Mouse (Mus musculus) layer of hippocampus, adult 11-12 months (tissue): ENCODE data around the gene 4930590J08Rik.
"Not testable (repeated sequence)": the region's sequence is repeated elsewhere in the genome, so short reads cannot be mapped to it uniquely, and the experiment has no call there.

Experiments used
- DNase-seq: peaks from one replicate; pipeline ENCODE4 v3.0.0; 2022; ENCODE audit warnings: low spot score

4930590J08Rik gene

DNA sequence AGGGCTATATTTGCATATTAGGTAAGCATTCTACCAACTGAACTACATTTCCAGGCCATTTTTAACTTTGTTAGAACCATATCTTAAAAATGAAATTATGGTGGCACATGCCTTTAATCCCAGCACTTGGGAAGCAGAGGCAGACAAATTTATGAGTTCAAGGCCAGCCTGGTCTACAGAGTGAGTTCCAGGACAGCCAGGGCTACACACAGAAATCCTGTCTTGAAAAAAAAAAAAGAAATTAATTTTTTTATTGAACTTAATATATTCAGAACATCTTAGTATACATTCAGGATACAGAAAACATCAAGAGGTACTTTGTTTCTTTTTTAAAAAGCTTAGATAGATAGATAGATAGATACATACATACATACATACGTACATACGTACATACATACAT is at the start of gene 4930590J08Rik:
Gene 4930590J08Rik, plus strand, starts transcription at position 301 of the 400 bp plus-strand sequence.
- not testable (repeated sequence) for DNase-seq

DNA sequence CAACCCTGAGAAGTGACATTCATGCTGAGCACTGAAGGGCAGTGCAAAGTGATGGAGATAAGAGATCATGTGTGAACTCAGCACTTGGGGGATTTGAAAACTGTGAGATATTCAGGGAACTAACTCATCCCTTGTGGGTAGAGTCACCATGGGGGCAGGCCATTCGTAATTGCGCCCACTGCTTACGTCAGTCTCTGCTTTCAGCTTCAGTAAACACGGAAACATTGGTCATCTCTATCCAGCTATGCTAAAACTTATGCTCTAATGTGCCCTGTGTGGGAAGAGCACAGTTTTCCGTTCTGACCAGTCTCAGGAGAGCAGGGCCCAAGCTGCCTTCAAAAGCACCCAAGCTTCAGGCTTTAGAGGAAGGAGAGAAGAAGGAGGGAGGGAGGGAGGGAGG is 44.3 kb upstream of the 4930590J08Rik start:
- no peak for DNase-seq

DNA sequence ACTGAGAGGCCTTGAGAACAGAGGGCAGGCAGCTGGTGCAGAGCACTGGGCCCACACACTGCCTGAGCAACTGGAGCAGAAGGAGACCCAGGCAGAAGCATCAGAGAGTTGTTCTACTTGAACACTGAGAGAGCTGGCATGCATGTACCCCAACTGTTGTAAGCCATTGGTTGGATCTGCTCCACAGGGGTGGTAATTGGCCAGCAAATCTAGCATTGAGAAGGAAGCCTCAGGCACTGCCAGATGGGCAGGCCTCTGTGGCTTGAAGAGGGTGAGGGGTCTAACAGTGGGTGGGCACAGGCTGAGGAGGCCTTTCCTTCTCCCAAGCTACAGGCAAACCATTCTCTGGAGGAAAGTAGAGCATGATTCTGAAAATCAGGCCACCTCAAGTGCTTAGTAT is 39.8 kb upstream of the 4930590J08Rik start:
- DNase-seq, result no peak

DNA sequence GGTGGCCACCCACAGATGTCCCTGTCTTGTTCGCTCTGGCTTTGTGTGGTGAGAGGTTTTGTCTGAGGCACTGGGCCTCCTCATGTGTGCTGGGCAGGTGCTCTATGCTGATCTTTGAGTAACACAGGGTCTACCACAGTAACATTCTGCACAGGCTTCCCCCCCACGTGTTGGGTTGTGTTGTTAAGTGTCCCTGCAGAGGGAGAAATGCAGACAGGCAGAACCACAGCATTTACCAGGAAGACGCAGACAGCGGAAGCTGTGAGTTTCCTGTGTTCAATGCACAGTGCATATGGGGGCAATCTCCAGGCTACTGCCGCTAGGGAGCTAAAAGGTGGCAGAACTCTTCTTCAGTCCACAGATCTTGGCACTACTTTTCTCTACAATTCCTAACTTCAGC is 38.0 kb upstream of the 4930590J08Rik start:
- no peak for DNase-seq

DNA sequence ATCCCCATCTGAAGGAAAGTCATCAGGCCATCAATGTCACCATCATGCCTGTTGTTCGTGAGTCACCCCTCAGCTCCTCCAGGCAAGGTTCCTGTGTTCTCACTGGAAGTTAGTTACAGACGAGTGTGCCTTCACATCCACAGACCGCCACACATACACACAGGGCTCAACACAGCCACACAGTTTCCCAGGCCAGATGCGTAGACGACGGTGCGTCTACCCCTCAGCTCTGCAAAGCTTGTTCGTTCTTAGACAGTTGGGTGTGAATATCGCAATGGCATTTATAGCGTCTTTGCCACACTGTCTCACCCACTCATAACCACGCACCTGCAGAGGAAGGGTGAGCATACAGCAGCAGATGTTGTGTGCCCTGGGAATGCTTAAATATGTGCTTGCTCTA is 37.0 kb upstream of the 4930590J08Rik start:
- no peak for DNase-seq

DNA sequence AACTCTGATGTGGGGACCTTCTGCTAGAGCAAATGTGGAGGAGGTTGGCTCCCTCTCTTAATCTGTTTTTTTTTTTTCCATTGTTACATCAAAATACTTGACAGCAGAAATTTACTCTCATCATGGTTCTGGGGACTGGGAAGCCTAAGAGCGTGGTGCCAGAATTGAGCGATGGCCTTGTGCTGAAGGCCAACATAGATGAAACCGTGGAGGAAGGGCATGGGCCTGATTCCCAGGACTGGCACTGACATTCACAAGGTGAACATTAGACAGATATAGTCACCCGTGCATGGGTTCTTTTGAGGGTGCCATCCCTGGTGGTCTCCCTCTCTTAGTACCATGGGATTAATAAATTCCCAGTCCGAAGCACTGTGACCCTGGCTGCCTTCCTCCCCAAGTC is 34.5 kb upstream of the 4930590J08Rik start:
- no peak for DNase-seq

DNA sequence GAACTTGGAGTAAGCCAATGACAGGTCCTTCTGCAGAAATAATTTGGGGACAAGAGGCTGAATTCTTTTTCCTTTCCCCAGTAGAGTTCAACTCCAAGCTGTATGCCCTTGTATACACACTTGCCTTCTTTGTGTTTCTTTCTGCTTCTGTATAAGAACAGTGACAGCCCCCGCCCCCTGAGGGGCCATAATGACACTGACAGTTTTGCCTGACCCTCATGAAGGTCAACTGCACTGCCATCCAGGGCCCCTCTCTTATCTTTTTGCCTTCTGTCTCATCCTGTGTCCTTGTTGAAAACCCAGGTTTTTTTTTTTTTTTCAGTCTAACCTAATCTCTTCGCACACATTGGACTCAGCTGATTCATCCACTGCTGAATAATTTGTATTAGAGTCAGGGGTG is 29.8 kb upstream of the 4930590J08Rik start:
- no peak for DNase-seq

DNA sequence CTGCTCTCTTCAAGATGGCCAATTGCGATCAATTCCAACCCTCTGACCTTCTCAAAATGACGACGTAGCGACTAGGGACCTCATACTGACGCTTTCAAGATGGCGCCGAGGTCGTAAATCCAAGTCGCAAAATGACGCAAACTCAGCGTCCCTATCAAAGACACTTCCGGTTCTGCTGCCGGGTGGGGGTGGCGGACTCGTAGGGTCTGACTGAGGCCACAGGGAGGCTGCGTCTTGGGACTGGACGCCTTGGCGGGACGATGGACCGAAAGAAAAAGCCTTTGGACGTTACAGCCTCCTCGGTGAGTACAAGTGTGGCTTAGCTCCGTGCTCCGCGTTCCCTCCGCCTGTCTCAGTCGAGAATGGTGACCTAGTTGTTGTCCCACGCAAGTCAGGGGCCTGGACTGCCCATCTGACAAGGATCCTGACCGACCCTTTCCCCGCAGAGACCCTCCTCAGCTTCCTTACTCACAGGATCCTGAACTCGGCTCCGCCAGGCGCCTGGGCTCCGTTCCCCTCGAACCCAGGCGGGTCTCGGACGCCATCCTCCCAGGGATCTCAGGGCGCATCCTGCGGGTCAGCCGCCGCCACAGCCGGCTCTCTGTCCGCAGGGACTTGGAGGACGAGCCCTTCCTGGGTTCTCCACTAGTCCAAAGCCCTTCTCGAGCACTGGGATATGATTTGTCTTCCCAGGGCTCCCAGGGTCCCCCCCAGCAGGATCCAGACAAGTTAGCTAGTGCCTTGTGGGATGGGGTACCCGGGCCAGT is 24.5 kb upstream of the 4930590J08Rik start, which contains the start of gene Ccdc174:
Gene Ccdc174, plus strand, starts transcription at position 169 of the 767 bp plus-strand sequence.
- DNase-seq, result peak; percentile 95

DNA sequence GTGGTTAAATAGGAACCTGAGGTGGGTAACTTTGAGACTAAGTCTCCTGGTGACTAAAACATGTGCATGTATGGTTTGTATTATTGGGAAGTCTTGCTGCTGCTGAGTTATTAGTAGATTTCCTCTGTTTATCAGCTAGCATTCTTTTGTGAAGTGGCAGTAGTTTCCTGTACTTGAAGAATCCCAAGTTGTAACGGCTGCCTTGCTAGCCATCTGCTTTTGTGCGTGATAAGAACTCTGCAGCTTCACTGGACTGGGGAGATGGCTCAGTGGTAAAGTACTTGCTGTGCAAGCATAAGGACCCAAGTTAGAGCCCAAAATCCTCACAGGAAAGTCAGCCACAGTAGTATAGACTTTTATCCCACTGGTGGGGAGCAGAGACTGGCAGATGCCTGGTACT is 18.8 kb upstream of the 4930590J08Rik start:
- DNase-seq, result no peak

DNA sequence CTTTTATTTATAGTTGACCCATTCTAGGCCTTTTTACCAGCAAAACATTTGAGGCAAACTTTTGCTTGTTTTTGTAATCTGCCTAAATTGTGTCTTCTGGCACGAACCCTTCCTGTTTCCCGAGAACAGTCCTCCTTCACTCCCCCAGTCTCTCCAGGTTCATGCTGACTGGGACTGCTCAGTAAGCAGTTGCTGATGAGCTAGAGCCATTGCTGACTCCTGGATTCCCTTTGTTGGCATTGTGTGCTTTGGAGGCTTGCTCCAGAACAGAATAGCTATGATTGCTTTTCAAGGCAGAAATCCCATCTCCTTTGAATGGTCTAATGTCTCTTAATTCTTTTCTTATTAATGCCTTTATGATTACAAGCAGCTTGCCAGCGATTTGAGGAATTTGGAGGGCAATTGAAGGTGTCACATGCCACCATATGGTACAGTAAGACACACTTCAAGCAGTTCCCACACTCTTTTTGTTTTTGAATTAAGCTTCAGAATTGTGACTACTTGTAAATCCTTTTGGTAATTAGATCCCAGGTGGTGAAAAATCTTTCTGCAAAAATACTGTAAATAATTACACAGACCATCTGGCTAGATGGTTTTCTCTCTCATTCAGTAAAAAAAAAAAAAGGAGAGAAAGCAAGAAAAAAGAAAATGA is 13.2 kb upstream of the 4930590J08Rik start:
- DNase-seq, result no peak

DNA sequence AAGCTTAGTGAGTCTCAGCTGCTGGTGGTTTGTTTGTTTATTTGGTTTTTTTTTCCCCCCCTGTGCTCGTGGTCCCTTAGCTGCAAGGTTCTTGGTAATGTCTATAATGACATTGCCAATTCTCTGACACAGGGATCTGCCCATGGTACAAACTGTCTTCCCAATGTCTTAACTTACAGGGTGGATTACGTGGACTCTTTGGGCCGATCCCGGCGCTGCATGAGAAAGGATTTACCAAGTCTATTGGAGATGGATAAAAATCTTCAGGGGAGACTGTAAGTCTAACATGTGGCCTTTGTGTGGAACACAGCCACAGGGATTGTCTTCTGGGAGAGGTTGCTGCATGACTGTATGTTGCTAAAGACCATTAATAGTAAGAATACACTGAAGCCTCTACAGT is 12.0 kb upstream of the 4930590J08Rik start:
- no peak for DNase-seq

DNA sequence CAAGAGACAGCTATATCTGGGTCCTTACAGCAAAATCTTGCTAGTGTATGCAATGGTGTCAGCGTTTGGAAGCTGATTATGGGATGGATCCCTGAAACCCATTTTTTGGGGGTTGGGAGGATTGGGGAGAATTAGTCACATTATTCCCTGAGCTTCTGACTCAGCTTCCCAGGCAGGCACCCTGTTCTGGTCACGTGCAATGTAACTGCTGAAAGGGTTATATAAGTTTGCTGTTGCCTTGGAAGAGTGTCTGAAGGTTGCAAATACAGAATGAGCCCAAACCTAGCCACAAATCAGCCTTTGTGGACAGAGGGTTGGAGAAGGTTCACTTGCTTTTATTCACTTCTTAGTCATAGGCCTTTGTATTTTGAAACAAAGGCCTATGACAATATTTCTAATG is 10.8 kb upstream of the 4930590J08Rik start:
- no peak for DNase-seq

DNA sequence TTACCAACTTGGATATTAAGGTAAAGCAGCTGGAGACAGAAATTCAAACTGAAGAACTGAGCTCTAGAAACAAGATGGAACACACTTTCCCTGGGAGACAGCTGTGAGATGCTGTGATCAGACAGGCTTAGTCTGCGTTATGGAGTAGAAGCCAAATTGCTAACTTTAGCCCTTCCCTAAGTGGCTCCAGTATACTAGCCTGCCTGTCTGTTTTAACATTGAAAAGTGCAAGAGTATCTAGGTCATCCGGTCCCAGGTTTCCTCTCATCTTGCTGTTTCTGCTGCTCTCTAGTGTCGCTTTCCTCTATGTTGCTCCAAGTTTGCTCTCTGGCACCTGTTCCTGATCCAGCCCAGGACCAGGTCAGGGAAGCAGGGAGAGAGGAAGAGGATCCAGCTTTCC is 5.8 kb upstream of the 4930590J08Rik start:
- no peak for DNase-seq

DNA sequence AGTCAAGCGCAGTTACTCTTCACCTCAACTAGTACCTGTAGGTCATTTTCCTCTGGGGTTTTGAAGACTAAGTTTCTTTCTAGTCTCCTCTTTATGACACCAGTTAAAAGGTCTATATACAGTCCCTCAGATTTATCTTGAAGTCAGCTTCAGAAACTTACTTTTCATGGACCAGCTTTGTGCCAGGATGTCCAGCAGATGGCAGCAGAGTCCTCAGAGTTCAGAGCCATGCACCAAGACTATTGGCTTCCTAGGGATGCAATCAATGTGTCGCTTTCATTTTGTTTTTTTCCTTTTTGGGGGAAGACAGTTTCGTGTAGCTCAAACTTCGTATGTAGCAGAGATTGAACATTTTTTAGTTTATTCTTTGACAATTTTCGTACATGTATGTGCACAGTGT is 1.1 kb upstream of the 4930590J08Rik start:
- DNase-seq, result peak; percentile 74

DNA sequence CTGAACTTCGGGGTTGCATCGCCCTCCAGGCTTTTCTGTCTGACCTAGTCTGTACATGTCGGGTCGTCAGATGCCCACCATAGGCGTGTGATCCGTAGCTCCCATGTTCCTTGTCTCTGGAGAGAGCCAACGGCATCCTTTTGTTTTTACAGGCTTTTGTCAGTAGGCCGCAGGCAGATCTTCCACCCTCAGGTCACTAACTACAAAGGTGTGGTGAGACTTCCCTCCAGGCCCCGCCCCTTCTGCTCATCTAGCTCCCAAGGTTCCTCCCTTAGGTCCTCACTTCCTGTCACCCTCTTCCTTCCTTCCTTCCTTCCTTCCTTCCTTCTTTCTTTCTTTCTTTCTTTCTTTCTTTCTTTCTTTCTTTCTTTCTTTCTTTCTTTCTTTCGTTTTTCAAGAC is 11.4 kb downstream of the 4930590J08Rik start:
- no peak for DNase-seq

DNA sequence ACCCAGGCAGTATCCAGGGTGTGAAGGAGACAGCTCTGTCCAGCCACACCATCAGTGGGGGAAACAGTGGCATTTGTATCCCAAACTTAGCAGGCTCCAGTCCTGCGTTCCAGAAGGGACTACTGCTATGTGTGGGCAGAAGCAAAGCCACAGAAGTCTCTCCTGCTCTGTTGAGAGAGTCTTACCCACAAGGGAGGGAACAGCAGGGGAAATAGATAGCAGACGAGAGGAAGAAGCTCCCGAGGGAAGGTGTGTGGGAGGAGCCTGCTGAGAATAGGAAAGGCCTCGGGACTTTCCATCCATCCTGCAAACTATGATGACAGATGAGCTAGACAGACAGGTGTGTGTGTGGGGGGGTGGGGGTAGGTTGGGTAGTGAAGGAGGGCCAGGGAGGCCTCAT is 14.7 kb downstream of the 4930590J08Rik start:
- peak; percentile 43 for DNase-seq

DNA sequence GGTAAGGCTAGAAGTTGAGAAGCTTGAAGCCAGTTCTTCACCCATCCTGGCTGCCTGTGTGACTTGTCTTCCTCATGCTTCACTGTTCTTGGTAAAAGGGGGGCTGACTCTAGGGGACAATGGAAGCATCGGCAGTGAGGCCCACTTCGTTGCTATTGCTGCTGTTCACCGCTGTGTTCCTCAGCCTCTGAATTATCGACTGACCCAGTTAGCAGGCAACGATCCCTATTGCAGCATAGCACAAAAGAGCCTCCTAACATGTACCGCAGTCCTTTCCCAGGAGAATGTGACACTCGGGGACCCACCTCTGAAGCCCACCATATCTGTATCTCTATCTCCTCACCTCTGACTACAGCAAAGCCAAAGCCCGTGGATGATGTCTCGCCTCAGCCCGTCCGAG is 15.1 kb downstream of the 4930590J08Rik start:
- DNase-seq, result no peak

DNA sequence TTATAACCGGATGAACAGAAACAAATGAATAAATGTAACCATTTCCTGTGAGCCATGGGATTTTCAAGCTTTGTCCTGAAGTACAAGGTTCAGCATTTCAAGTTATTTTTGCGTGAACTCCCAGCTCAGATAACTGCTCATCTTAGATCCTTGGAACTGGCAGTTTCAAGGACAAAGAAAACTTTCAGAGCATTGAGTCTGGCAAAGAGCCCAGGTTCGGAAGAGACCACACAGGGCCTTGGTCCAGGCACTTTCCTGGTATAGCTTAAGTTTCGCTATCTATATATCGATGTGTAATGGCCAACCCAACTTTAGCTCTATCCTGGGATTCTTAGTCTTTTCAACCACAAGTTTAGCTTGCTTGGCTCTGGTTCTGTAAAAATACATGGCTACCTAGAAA is 28.6 kb downstream of the 4930590J08Rik start:
- no peak for DNase-seq

DNA sequence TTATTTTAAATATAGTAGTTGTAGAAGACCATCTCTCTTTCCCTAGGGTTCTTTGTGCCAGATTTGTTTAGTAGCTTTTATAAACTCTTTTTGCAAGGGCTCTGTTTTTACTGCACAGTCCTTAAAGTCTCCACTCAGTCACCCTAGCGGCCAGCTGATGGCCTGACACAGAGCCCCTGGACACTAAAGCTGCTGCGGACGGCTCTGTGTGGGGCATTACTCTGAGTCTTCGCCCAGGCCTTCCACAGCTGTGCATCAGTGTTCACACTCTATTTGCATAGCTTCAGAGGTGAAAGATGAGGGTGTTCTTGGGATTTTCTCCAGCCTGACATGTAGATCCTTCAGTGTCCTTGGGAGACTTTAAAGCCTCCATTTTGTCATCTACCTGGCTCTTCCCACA is 35.9 kb downstream of the 4930590J08Rik start:
- no peak for DNase-seq

DNA sequence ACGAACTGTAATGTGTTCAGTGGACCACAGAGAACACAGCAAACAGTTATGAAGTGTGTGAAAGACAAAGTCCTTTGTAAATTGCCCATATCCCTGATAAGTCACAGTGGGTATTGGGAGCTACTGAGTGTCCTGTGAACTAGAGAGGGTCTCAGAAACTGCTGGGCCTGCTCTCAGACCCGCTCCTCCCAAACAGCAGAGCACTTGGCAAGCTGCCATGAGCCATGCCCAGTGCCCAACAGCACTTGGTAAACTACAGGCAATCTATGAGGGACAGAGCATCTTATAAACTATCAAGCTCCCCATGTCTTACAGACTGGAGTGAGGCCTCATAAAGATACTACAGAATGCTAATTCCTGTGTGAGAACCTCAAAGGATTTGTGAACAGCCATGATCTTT is 45.8 kb downstream of the 4930590J08Rik start:
- DNase-seq, result no peak

DNA sequence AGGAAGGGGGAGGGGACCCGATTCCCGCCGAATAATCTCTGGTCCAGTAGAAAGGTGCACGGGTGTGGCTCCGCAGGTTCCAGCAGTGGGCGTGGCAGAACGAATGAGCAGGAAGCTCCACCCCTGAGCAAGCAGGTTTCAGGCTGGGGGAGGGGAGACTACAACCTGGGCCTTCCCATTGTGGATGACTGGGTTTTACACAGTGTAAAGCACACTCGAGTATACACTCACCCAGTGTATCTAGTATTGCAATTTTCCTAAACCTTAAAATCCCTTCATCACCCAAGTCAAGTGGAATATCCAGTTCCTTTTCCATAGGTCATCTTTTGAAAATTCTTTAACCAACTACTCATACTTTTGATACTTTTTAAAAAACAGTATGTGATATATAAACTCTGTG is 55.4 kb downstream of the 4930590J08Rik start:
- not testable (repeated sequence) for DNase-seq

DNA sequence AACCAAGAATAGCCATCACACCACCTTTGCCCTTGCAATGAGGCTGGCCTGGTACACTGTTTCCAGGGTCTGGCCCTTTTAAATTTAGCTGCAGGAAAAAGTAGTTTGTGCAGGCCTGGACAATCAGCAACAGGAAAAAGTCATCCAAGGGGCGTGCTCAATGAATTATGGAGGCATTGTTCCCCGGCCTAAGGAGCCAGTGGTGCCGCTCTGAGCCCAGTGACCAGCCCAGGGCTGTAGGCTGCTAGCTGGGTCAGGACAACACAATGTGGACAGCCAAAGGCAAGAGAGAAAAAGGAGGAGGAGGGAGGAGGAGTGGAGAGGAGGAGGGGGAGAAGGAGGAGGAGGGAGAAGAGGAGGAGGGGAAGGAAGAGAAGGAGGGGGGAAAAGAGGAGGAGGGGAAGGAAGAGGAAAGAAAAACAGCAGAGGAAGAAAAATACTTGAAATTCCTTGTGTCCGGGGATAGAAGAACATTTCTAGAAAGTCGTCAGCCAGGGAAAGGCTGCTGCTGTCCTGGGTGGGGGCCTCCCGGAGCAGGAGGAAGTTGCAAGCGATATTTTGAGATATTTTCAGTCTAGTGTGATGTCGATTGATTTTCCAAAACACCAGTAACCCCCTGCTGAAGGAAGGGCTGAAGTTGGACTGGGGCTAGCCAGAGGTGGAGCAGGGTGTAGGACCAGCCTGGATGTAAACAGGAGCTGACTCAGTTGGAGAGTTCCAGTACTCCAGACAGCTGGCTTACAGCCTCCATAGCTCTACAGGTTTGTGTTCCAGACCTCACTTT is 57.6 kb downstream of the 4930590J08Rik start:
- no peak for DNase-seq

DNA sequence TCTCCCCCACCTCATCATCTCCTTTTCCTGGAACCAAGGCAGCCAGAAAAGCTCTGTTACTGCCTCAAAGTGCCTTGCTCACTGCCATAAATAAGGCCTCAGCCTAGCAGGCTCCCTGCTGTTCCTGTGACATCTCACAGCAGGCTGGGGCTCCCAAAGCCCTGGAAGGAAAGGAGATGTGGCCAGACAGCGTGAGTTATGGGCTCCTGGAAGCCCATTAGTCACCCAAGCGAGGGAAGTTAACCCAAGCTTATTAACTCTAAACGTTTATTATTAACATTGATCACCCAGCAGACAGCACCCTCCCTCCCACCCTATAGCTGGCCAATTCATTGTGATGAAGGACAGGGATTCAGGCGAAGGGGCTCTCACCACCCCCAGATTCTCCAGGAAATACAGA is 60.8 kb downstream of the 4930590J08Rik start:
- no peak for DNase-seq
